Mouse (Mus musculus) erythroblast, adult 5-6 weeks (primary cell): Measurements from ENCODE around the gene Nfe2. TPM values are rescaled to one million over a fixed set of nuclear protein-coding genes. Genes with fewer than 3 reads are reported as not detected.

Source experiments
- ATAC-seq: replicated peaks from 2 replicates; pipeline ENCODE4 v1.8.0; 2016; ENCODE audit warnings: moderate number of reproducible peaks, mild to moderate bottlenecking, moderate TSS enrichment, inconsistent platforms; ENCODE audit not compliant: poor library complexity, low FRiP score, severe bottlenecking
- total RNA-seq, 2 experiments: library from RNA; stranded (forward) in 1 of 2; stranded (reverse) in 1 of 2; fragments of 150-400 nt in 1 of 2; fragments of 200-764, 138-1000 nt in 1 of 2; gene quantifications; 2 replicates each; pipeline versions ENCODE4 v1.2.3 to v1.2.4; 2015 to 2017; ENCODE audit warnings: low replicate concordance in 2 of 2

Nfe2 gene
- total RNA-seq, 2 experiments from 2014 or later, result 473 to 671 TPM

GRCm38 (mm10) chr15:103227572-103227971 is 30.6 kb downstream of the Nfe2 start:
- ATAC-seq, result no peak

GRCm38 (mm10) chr15:103227022-103227421 is 31.2 kb downstream of the Nfe2 start:
- no peak for ATAC-seq

- ATAC-seq, result no peak
Measured at GRCm38 (mm10) chr15:103224161-103224560, 34.0 kb downstream of the Nfe2 start.

GRCm38 (mm10) chr15:103221386-103221785 is 36.8 kb downstream of the Nfe2 start:
- ATAC-seq, result no peak

GRCm38 (mm10) chr15:103220785-103221184 is 37.4 kb downstream of the Nfe2 start:
- no peak for ATAC-seq

- no peak for ATAC-seq
Measured at GRCm38 (mm10) chr15:103216052-103216451, 42.2 kb downstream of the Nfe2 start.

GRCm38 (mm10) chr15:103214971-103215907 is 43.0 kb downstream of the Nfe2 start:
- peak; percentile 68 for ATAC-seq

- no peak for ATAC-seq
Measured at GRCm38 (mm10) chr15:103214149-103214548, 44.1 kb downstream of the Nfe2 start.

GRCm38 (mm10) chr15:103205156-103205555 is 53.0 kb downstream of the Nfe2 start:
- ATAC-seq, result no peak

- no peak for ATAC-seq
Measured at GRCm38 (mm10) chr15:103202088-103202793, 56.0 kb downstream of the Nfe2 start.

Other genes with a start within 250 kb of the Nfe2 start
- not detected in 2 replicates for gene Hoxc4, start 239.5 kb downstream of the Nfe2 start, total RNA-seq (2015; ENCODE audit: low replicate concordance)
- not detected in 2 replicates for gene Hoxc4, start 239.5 kb downstream of the Nfe2 start, total RNA-seq (2017; ENCODE audit: low replicate concordance)
- 1.5 TPM in 1 of 2 replicates, not detected in the other for gene Smug1, start 91.3 kb downstream of the Nfe2 start, total RNA-seq (2015; ENCODE audit: low replicate concordance)
- gene Smug1, start 91.3 kb downstream of the Nfe2 start, total RNA-seq (2017; ENCODE audit: low replicate concordance), result 0.70 and 1.0 TPM in 2 replicates
- gene Cbx5, start 18.6 kb downstream of the Nfe2 start, total RNA-seq (2015; ENCODE audit: low replicate concordance), result 42.0 and 42.1 TPM in 2 replicates
- 49.5 and 57.4 TPM in 2 replicates for gene Cbx5, start 18.6 kb downstream of the Nfe2 start, total RNA-seq (2017; ENCODE audit: low replicate concordance)
- gene Hnrnpa1, start 18.0 kb downstream of the Nfe2 start, total RNA-seq (2015; ENCODE audit: low replicate concordance), result 130 and 135 TPM in 2 replicates
- gene Hnrnpa1, start 18.0 kb downstream of the Nfe2 start, total RNA-seq (2017; ENCODE audit: low replicate concordance), result 189 and 286 TPM in 2 replicates
- 123 and 131 TPM in 2 replicates for gene Copz1, start 14.3 kb upstream of the Nfe2 start, total RNA-seq (2015; ENCODE audit: low replicate concordance)
- 54.0 and 56.5 TPM in 2 replicates for gene Copz1, start 14.3 kb upstream of the Nfe2 start, total RNA-seq (2017; ENCODE audit: low replicate concordance)
- gene Gpr84, start 52.2 kb upstream of the Nfe2 start, total RNA-seq (2015; ENCODE audit: low replicate concordance), result 0.96 and 2.1 TPM in 2 replicates
- 0.70 and 1.3 TPM in 2 replicates for gene Gpr84, start 52.2 kb upstream of the Nfe2 start, total RNA-seq (2017; ENCODE audit: low replicate concordance)
- 2.9 and 5.6 TPM in 2 replicates for gene Zfp385a, start 81.7 kb upstream of the Nfe2 start, total RNA-seq (2015; ENCODE audit: low replicate concordance)
- gene Zfp385a, start 81.7 kb upstream of the Nfe2 start, total RNA-seq (2017; ENCODE audit: low replicate concordance), result 0.68 and 0.84 TPM in 2 replicates
- gene Itga5, start 108.4 kb upstream of the Nfe2 start, total RNA-seq (2015; ENCODE audit: low replicate concordance), result 2.5 and 7.9 TPM in 2 replicates
- 2.4 TPM in 2 replicates for gene Itga5, start 108.4 kb upstream of the Nfe2 start, total RNA-seq (2017; ENCODE audit: low replicate concordance)
- 10.4 TPM in 1 of 2 replicates, not detected in the other for gene Gtsf1, start 172.1 kb upstream of the Nfe2 start, total RNA-seq (2015; ENCODE audit: low replicate concordance)
- not detected in 2 replicates for gene Gtsf1, start 172.1 kb upstream of the Nfe2 start, total RNA-seq (2017; ENCODE audit: low replicate concordance)
- gene Gtsf2, start 190.1 kb upstream of the Nfe2 start, total RNA-seq (2015; ENCODE audit: low replicate concordance), result not detected in 2 replicates
- not detected in 2 replicates for gene Gtsf2, start 190.1 kb upstream of the Nfe2 start, total RNA-seq (2017; ENCODE audit: low replicate concordance)
- 21.5 and 35.4 TPM in 2 replicates for gene Nckap1l, start 195.4 kb upstream of the Nfe2 start, total RNA-seq (2015; ENCODE audit: low replicate concordance)
- gene Nckap1l, start 195.4 kb upstream of the Nfe2 start, total RNA-seq (2017; ENCODE audit: low replicate concordance), result 27.9 and 28.0 TPM in 2 replicates
- 1.9 and 4.6 TPM in 2 replicates for gene Pde1b, start 244.6 kb upstream of the Nfe2 start, total RNA-seq (2015; ENCODE audit: low replicate concordance)
- gene Pde1b, start 244.6 kb upstream of the Nfe2 start, total RNA-seq (2017; ENCODE audit: low replicate concordance), result 1.5 and 2.0 TPM in 2 replicates